Mouse (Mus musculus) E14TG2a.4 (cell line): ENCODE results near the gene Adgra3.

Source experiments
- CTCF ChIP-seq: conservative IDR thresholded peaks from 2 replicates; pipeline ENCODE4 v1.5.1; 2014; ENCODE audit warnings: low read length
- NANOG ChIP-seq: IDR thresholded peaks from 2 replicates; pipeline ENCODE4 v1.6.1; 2014; ENCODE audit warnings: borderline replicate concordance, low read length, mixed read lengths
- POU5F1 ChIP-seq: IDR thresholded peaks from 2 replicates; pipeline ENCODE4 v1.6.1; 2014; ENCODE audit warnings: low read length, borderline replicate concordance

DNA sequence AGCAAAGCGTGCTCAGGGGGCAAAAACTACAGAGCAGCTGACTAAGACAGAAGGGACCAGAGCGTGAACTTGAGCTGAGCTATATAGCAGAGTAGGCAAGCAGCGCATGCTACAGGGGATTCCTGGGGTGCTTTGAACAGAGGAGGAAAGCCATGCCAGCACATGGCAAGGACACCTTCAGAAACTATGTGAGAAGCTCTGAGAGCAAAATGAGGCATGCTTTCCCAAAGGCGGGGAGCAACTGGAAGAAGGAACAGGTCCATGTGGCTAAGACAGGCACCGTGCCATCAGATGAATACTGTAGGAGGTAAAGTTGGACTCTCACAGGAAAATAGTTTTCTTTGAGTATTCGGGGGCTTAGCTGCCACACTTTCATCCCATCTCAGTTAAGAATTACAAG lies 13.6 kb downstream of the Adgra3 start:
- TF ChIP-seq CTCF (no peak), NANOG (no peak), POU5F1 (no peak)
